In the genomic region with DNA sequence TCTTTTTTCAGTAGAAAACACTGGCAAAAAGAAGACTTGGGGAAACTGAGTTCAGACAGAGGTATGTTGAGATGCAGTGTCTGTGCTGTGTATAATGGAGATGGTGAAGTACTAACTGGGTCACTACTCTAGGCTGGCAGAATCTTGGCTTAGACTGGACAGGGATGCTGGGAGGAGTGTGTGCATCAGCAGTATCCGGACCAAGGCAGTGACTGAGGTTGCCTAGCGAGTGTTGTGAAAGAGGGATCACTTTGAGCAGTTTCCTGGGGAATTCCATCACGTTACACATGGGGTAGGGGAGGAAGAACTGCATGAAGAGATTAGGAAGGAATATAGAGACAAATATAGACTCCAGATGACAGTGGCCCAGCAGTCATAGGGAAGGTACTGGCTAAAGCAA, we compare ENCODE assay signal across 16 mouse cellular contexts.
"Had no signal": no experiment of that assay in that cellular context is flagged by ENCODE, and none has a peak within 500 bp of the region (broad histone marks: within the 10 kb centered on the region; RNA-seq: fewer than 3 reads in every experiment).

No protein-coding gene starts in this region.

- H3K4me1 ChIP-seq: liver, embryonic 15.5 days; midbrain, embryonic 15.5 days had no signal

- H3K4me2 ChIP-seq: limb, embryonic 13.5 days; liver, embryonic 15.5 days; midbrain, embryonic 15.5 days; neural tube, embryonic 12.5 days; stomach, embryonic 15.5 days had no signal

- H3K4me3 ChIP-seq: limb, embryonic 13.5 days; liver, embryonic 15.5 days; lung, embryonic 15.5 days; midbrain, embryonic 15.5 days; neural tube, embryonic 12.5 days; stomach, embryonic 15.5 days had no signal

- H3K36me3 ChIP-seq: limb, embryonic 13.5 days; liver, embryonic 15.5 days; lung, embryonic 15.5 days; midbrain, embryonic 15.5 days; neural tube, embryonic 12.5 days; stomach, embryonic 15.5 days had no signal

- ATAC-seq: midbrain, embryonic 15.5 days had no signal

- DNase-seq: kidney, adult 11 months; kidney, adult 9 months; kidney, postnatal 36 days; layer of hippocampus, adult 9-11 months; lung, postnatal 14 days; right cerebral cortex, postnatal 4 days; spleen, adult 18-20 months; thymus, postnatal 4 days had no signal

- H3K27ac ChIP-seq: kidney, postnatal 0 days; limb, embryonic 13.5 days; liver, embryonic 15.5 days; lung, embryonic 15.5 days; macrophage; midbrain, embryonic 15.5 days; neural tube, embryonic 12.5 days had no signal

- H3K9ac ChIP-seq: limb, embryonic 13.5 days; liver, embryonic 15.5 days; lung, embryonic 15.5 days; midbrain, embryonic 15.5 days; neural tube, embryonic 12.5 days; stomach, embryonic 15.5 days had no signal

- H3K9me3 ChIP-seq: limb, embryonic 13.5 days; liver, embryonic 15.5 days; lung, embryonic 15.5 days; midbrain, embryonic 15.5 days; neural tube, embryonic 12.5 days; stomach, embryonic 15.5 days had no signal

- H3K27me3 ChIP-seq: limb, embryonic 13.5 days; liver, embryonic 15.5 days; lung, embryonic 15.5 days; midbrain, embryonic 15.5 days; neural tube, embryonic 12.5 days; stomach, embryonic 15.5 days had no signal
